Mouse (Mus musculus) thymus, adult 2 months (tissue): Measurements from ENCODE around the gene Ptrh2. TPM values are rescaled to one million over a fixed set of nuclear protein-coding genes. Genes with fewer than 3 reads are reported as not detected.
"Not testable (repeated sequence)": the region's sequence is repeated elsewhere in the genome, so short reads cannot be mapped to it uniquely, and the experiment has no call there.

ENCODE experiments used
- DNase-seq: peaks from one replicate; pipeline ENCODE4 v3.0.0; 2021
- H3K27ac ChIP-seq: fragments of 200-500 bp; 2 replicates; pipeline ENCODE4 v1.5.1; 2012; ENCODE audit warnings: low read length, control low read depth; ENCODE audit not compliant: control insufficient read depth, insufficient read depth
- H3K27me3 ChIP-seq: fragments of 200-500 bp; 2 replicates; pipeline ENCODE4 v1.6.1; 2012; ENCODE audit warnings: mild to moderate bottlenecking, low read length, moderate library complexity, mixed read lengths; ENCODE audit not compliant: control insufficient read depth, insufficient read depth
- H3K36me3 ChIP-seq: fragments of 200-500 bp; 2 replicates; pipeline ENCODE4 v1.6.1; 2012; ENCODE audit warnings: mild to moderate bottlenecking, low read length, moderate library complexity; ENCODE audit not compliant: control insufficient read depth, insufficient read depth
- H3K4me1 ChIP-seq: fragments of 200-500 bp; replicated peaks from 2 replicates; pipeline ENCODE4 v1.6.1; 2012; ENCODE audit warnings: low read length; ENCODE audit not compliant: control insufficient read depth, insufficient read depth
- H3K4me3 ChIP-seq: fragments of 200-500 bp; 2 replicates; pipeline ENCODE4 v1.5.1; 2012; ENCODE audit warnings: mild to moderate bottlenecking, low read length, control low read depth, moderate library complexity; ENCODE audit not compliant: control insufficient read depth, insufficient read depth
- CTCF ChIP-seq: fragments of 200-500 bp; IDR thresholded peaks from 2 replicates; pipeline ENCODE4 v1.5.1; 2012; ENCODE audit warnings: mild to moderate bottlenecking, control low read depth, low read length, moderate library complexity, borderline replicate concordance; ENCODE audit not compliant: control insufficient read depth, poor library complexity, insufficient read depth; ENCODE audit errors: extremely low read depth
- POLR2A ChIP-seq: fragments of 200-500 bp; IDR thresholded peaks from 2 replicates; pipeline ENCODE4 v1.6.1; 2012; ENCODE audit warnings: mild to moderate bottlenecking, low read length, control low read depth, moderate library complexity; ENCODE audit not compliant: control insufficient read depth, poor library complexity, insufficient read depth; ENCODE audit errors: extremely low read depth
- WGBS: fragments of 180-500 bp; shearing (Covaris S2); methylation state at CpG from one replicate; pipeline ENCODE4 v1.1.7; 2018; 5-methylcytosine and 5-hydroxymethylcytosine counted together
- polyA plus RNA-seq: library from polyadenylated mRNA; depleted of rRNA; stranded (reverse); fragments of >200 nt; gene quantifications from 2 replicates; pipeline ENCODE4 v1.2.3, GENCODE M21; 2012

Gene Ptrh2
- polyA plus RNA-seq, 1 experiment: 5.2 TPM

GRCm38 (mm10) chr11:86724004-86724403 lies 40.2 kb downstream of the Ptrh2 start:
- no peak for TF ChIP-seq CTCF
- TF ChIP-seq POLR2A: no peak
- no peak overlapping the region for H3K27ac ChIP-seq
- WGBS: 92% methylated on average over 3 of the region's 3 CpGs
- no peaks in the 10 kb centered on the region for H3K27me3 ChIP-seq
- H3K36me3 ChIP-seq: peaks cover 80% of the 10 kb centered on the region
- DNase-seq: no peak
- H3K4me1 ChIP-seq: no peaks in the 10 kb centered on the region
- H3K4me3 ChIP-seq: no peak overlapping the region

GRCm38 (mm10) chr11:86724982-86725381 lies 41.2 kb downstream of the Ptrh2 start:
- Histone ChIP-seq H3K4me1 (no peaks in the 10 kb centered on the region), H3K27ac (no peak overlapping the region), H3K27me3 (no peaks in the 10 kb centered on the region), H3K36me3 (peaks cover 80% of the 10 kb centered on the region), H3K4me3 (no peak overlapping the region)
- 98% methylated on average over 7 of the region's 7 CpGs for WGBS
- TF ChIP-seq CTCF (no peak), POLR2A (no peak)
- no peak for DNase-seq

- H3K4me3 ChIP-seq: no peak overlapping the region
- no peak for TF ChIP-seq POLR2A
- no peak for TF ChIP-seq CTCF
- no peak overlapping the region for H3K27ac ChIP-seq
- peaks cover 80% of the 10 kb centered on the region for H3K36me3 ChIP-seq
- no peaks in the 10 kb centered on the region for H3K27me3 ChIP-seq
- H3K4me1 ChIP-seq: no peaks in the 10 kb centered on the region
- no peak for DNase-seq
Measured at GRCm38 (mm10) chr11:86725607-86726006, 41.8 kb downstream of the Ptrh2 start.

GRCm38 (mm10) chr11:86731443-86731842 lies 47.7 kb downstream of the Ptrh2 start:
- peaks cover 73% of the 10 kb centered on the region for H3K36me3 ChIP-seq
- WGBS: 99% methylated on average over 2 of the region's 2 CpGs

GRCm38 (mm10) chr11:86734241-86734939 lies 50.6 kb downstream of the Ptrh2 start:
- DNase-seq: no peak
- Histone ChIP-seq H3K36me3 (peaks cover 57% of the 10 kb centered on the region), H3K27me3 (no peaks in the 10 kb centered on the region), H3K4me3 (no peak overlapping the region), H3K27ac (no peak overlapping the region), H3K4me1 (no peaks in the 10 kb centered on the region)
- no peak for TF ChIP-seq POLR2A
- TF ChIP-seq CTCF: no peak
- 91% methylated on average over 10 of the region's 10 CpGs for WGBS

More at GRCm38 (mm10) chr11:86731443-86731842, 47.7 kb downstream of the Ptrh2 start:
- Histone ChIP-seq H3K4me3 (no peak overlapping the region), H3K27ac (no peak overlapping the region), H3K27me3 (no peaks in the 10 kb centered on the region), H3K4me1 (no peaks in the 10 kb centered on the region)
- DNase-seq: no peak
- TF ChIP-seq POLR2A: no peak
- TF ChIP-seq CTCF: no peak

- no peak overlapping the region for H3K27ac ChIP-seq
Measured at GRCm38 (mm10) chr11:86734993-86735392, 51.2 kb downstream of the Ptrh2 start.

GRCm38 (mm10) chr11:86737301-86738000 lies 53.7 kb downstream of the Ptrh2 start:
- DNase-seq: peak; percentile 10
- TF ChIP-seq POLR2A (no peak), CTCF (no peak)
- H3K27ac ChIP-seq: no peak overlapping the region

More at GRCm38 (mm10) chr11:86734993-86735392, 51.2 kb downstream of the Ptrh2 start:
- DNase-seq: no peak
- Histone ChIP-seq H3K36me3 (peaks cover 51% of the 10 kb centered on the region), H3K4me3 (no peak overlapping the region), H3K27me3 (no peaks in the 10 kb centered on the region), H3K4me1 (no peaks in the 10 kb centered on the region)
- TF ChIP-seq POLR2A (no peak), CTCF (no peak)
- 94% methylated on average over 4 of the region's 4 CpGs for WGBS

GRCm38 (mm10) chr11:86738308-86738707 lies 54.5 kb downstream of the Ptrh2 start:
- WGBS: 97% methylated on average over 1 of the region's 1 CpGs
- not testable (repeated sequence) for DNase-seq, H3K27me3 ChIP-seq, H3K27ac ChIP-seq, H3K4me3 ChIP-seq, H3K4me1 ChIP-seq
- H3K36me3 ChIP-seq: peaks cover 22% of the 10 kb centered on the region

More at GRCm38 (mm10) chr11:86737301-86738000, 53.7 kb downstream of the Ptrh2 start:
- Histone ChIP-seq H3K27me3 (no peaks in the 10 kb centered on the region), H3K4me1 (0 out of 2 replicates have a peak, but pooled peaks cover 4% of the 10 kb centered on the region), H3K36me3 (peaks cover 27% of the 10 kb centered on the region), H3K4me3 (no peak overlapping the region)
- WGBS: 88% methylated on average over 8 of the region's 8 CpGs
